Mouse (Mus musculus): ENCODE measurements around the gene Gstm2.
"Not testable (repeated sequence)": the region's sequence is repeated elsewhere in the genome, so short reads cannot be mapped to it uniquely, and the experiment has no call there.

Gene Gstm2

DNA sequence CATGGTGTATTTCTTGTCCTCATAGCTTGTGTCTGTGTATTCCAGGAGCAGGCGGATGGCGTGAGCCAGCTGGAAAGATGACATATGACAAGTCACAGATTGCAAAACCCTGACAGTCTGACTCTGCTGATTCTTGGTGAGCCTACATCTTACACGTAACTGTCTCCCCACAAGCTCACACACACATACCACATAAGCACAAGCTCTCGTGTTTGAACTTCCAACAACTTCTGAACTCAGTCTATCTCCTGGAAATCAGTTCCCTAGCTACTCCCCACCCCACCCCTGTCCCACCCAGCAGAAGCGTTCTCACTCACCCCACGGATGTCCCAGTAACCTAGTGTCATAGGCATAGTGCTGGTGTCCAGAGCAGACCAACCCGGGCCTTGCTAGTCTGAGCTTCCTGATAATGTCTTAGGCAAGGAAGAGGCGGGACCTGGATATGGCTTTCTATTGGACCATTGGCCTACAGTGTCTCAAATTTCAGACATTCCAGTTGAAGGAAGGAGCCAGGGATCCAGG is at the start of gene Gstm2:
Gene Gstm2, minus strand, starts transcription at position 413 of the 522 bp plus-strand sequence.
- DNase-seq: no peak

DNA sequence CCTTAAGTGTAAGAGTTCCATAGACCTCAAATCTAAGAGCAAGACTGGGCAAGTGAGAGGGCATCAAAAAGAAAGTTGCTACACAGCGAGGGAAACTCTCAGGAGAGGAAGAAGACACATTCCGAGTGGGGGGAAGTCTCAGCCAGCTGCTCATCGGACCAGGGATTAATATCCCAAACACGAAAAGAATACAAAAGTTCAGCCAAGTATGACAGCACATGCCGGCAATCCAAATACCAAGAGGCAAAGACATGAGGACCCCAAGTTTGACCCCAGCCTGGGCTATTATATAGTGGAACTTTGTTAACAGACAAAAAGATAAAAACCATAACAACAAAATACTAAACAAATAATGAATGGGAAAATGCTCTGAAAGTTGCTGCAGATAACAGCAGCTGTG is 46.9 kb upstream of the Gstm2 start:
- no peak for DNase-seq

DNA sequence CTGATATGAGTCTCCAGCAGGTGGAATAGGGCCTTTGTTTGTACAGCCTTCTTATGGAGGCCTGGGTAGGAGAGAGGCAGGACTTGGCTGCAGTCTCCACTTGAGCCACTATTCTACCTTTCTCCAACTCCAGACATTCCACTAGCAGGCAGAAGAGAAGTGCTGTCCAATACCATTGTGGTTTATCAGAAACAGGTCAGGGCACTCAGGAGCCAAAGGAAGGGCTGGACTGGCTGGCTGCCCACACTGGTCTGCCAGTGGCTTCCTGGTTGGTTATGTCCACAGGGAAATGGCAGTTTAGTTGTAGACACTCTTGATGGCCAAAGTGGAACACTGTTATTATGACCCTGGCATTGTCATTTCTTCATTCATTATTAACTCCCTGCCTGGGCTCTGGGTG is 45.9 kb upstream of the Gstm2 start:
- DNase-seq: no peak

DNA sequence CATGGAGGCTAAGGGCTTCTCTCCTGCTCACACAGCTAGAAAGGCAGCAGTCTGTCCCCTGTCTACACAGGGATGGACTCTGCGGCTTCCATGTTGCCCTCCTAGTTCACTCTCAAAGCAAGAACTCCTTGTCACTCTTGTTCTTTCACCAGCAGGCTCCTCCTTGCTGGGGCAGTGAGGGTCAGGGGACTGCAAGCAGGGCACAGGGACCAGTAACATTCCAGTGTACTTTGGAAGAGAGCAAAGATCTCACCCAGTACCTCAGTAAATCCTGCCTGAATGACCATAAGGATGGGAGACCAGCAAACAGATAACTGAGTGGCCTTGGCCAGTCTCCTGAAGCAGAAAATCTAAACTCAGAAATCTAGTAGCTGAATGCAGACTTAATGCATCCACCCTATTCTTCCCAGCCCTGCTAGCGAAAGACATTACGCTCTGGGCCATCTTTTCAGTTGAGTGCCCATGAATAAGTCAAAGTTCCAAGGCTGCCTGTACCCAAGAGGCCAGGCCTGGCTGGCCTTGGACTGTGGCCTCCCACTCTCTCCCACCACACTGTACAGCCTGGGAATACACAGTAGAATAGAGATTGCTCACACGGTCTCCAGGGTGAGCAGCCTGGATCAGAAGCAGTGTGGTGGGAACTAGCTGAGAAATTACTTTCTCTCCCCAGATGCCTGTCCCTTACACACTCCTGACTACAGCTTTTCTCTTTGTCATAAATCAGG is 42.5 kb upstream of the Gstm2 start:
- no peak for DNase-seq

DNA sequence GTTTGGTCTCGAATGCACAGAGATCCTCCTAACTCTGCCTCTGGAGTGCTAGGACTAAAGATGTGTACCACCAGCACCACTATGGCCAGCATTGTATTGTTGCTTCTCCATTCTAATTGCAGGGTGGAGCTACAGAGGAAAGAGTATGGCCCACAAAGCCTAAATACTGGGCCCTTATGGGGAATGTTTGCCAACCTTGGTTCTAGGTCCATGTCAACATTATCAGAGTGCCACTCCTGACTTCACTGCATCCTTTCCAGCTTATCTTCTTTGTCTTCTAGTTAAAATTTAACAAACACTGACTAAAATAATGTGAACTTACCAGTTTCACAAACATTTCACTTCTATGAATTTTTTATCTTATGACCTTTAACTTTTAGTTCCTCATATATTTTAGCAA is 40.3 kb upstream of the Gstm2 start:
- DNase-seq: no peak

DNA sequence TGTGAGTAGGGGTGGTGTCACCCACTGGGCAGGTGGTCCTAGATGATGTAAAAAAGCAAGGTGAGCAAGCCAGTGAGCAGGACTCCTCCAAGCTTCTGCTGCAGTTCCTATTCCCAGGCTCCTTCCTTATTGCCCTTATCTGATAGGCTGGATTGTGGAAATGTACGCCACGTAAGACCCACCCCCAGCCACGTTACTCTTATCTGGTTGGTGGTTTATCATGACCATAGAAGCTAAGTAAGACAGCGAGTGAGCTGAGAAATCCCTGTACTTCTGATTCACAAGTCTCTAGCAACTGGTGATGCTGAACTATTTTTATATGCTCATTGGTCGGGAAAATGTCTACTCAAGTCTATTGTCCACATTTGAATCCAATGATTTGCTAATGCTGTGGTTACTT is 39.8 kb upstream of the Gstm2 start:
- no peak for DNase-seq

DNA sequence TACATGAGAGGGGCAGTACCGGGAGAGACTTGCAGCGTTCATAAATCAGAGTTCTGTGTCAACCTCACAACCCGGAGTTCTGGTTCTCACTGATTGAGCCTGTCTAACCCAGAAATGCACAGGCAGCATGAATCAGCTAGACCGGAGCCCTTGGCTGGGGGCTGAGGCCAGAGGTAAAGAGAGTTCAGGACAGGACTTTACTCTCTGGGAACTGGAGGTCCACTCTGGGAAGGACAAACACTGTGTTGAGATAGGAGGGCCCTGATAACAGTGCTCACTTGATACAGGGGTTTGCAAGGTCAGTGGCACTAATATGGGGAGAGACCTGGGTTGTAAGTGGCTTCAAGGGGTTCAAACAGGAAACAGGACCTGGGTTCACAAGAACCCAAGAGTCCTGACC is 39.1 kb upstream of the Gstm2 start:
- no peak for DNase-seq

DNA sequence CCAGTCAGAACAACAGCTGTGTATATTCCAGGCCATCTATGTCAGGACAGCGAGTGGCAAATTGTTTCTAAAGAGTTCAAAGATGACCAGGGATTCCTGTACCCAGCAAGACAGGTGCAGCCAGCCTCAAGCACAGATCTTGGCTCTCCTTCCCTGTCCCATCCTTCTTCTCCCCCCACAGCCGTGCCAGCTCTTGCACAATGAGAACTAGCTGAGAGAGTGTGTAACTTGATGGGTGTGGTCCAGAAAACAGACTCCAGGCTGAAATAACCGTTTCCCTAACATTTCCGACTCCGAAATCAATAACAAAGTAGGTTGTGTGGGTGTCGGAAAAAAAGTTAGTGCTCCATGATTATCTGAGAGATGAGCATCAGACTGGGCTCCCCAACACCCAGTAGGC is 36.4 kb upstream of the Gstm2 start:
- DNase-seq: no peak

DNA sequence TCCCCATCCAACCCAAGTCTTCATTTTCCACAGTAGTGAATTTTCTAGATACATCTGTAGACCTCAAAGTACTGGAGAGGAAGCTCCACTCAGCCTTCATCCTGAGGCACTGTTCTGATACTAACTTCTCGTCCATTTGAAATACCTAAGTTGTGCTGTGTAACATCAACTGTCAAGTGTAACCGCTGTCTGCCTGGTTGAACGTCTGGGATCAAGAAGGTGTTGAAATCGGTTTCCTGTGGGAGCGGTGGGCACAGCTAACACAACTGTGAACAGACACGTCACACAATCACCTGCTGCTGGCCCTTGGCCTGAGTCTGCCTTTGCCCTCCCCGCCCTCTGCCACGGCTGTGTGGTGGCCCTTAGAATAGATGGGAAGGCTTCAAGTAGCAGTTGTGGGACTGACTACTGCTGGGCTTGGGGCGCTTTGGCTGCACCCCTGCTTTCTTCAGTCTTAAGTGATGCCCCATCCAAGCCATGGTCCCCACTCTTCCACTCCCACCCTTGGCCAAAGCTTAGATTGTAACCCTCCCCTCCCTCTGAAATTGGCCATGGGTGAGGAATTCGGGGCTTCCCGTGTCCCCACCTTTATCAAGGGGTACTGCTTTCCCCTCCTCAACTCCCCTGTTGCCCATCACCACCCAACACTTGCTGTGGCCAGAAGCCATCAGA is 34.2 kb upstream of the Gstm2 start:
- not testable (repeated sequence) for DNase-seq

DNA sequence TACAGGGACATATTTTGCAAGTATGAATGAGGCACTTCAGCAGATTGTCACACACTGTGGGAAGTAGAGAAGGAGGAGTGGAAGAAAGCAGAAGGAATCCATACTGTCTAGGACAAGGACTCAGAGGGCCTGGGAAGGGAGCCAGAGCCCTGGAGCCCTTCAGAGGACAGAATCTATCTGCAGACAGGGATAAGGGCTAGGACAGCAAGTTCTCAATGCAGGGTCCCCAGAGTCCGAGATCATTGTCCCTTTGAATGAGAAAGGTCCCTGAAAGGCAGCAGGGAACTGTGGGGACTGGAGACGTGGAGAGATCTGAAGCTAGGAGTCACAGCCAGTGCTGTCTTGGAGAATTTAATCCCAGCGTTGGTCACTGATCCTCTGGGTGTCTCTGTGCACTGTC is 33.0 kb upstream of the Gstm2 start:
- DNase-seq: not testable (repeated sequence)

DNA sequence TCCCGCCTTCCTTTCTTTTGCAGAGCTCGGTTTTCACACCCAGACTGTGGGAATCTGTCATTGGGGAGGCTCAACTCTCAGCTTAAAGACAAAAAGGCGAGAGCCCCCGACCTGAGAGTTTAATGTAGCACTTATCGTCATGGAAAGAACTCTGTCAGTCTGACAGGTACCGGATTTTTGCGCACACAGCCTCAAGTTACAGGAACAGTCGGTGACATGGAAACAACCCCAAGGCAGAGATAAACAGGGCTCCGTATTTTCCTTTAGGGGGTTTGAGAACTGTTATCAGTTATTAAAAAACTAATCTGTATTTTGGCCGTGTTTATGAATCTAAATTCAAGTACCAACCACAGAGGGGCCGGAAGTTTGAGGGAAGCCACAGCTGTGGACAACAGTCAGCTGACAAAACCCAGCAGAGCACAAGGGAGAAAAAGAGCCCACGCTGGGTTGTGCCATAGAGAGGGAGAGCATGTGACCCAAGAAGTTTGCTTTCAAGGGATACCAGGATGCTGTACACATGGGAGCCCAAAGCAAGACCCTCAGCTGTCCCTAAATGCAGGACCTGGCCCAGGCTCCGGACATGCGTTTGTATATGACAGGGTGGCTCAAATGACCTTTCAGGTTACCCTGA is 32.1 kb upstream of the Gstm2 start:
- no peak for DNase-seq

DNA sequence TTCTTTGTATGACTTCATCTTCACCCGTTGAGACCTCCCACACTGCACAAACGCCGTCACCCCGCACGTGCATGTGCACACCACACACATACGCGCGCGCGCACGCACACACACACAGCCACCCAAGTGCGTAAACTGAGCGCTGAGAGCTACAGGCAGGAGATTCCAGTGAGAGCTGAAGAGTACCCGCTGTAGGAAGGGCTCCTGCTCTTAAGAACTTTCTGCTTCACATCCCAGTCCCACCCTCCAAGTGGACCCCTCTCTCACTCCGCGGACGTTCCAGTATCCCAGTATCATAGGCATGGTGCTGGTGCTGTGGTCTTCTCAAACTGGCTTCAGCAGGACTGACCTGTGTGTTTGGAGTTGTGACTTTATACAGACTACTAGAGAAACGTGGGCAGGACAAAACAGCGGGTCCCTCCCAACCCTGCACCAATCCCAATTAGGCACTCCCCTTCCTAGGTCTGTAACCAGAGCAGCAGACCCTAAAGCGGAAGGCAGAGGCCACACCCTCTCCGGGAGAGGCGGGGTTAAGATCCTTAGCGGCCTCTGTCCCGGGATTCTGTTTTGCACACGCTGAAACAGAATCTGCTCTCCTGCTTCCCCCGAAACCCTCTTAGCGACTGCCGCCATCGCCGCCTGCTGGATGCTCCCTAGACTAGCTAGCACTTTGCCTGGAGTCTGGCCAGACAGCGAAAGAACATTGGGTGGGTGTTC is 31.4 kb upstream of the Gstm2 start, which contains the start of gene Gstm1:
Gene Gstm1, minus strand, starts transcription at position 501 of the 717 bp plus-strand sequence.
- DNase-seq: peak; percentile 82

DNA sequence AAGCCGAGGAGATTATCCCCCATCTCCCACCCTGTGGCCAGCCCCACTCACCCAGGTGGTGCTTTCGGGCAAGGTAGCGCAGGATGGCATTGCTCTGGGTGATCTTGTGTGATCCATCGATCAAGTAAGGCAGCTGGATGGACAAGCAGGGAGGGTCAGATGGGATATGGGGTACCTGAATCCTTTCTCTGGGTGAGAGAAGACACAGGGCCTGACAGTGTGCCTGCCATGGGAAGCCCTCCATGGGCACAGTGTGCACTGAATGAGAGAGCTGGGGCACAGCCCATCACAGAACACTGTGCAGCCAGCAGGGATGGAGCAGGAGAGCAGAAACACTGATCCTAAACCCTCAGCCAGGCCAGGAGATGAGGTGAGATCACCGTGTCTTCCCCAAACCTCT is 30.2 kb upstream of the Gstm2 start:
- DNase-seq: not testable (repeated sequence)

DNA sequence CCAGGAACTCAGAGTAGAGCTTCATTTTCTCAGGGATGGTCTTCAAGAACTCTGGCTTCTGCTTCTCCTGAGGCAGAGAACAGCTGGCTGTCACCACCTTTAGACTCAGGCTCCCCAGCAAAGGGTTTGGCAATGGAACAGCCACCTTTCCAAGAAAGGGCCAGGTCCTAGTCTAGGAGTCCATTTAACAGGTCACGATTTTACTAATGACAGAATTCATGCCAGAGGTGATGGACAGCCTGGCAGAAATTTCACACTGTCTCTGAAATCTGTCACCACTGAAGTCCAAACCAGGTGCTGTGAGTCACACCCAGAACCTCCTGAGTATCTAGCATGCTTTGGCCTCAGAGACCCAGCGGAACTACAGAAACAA is 28.7 kb upstream of the Gstm2 start:
- no peak for DNase-seq

DNA sequence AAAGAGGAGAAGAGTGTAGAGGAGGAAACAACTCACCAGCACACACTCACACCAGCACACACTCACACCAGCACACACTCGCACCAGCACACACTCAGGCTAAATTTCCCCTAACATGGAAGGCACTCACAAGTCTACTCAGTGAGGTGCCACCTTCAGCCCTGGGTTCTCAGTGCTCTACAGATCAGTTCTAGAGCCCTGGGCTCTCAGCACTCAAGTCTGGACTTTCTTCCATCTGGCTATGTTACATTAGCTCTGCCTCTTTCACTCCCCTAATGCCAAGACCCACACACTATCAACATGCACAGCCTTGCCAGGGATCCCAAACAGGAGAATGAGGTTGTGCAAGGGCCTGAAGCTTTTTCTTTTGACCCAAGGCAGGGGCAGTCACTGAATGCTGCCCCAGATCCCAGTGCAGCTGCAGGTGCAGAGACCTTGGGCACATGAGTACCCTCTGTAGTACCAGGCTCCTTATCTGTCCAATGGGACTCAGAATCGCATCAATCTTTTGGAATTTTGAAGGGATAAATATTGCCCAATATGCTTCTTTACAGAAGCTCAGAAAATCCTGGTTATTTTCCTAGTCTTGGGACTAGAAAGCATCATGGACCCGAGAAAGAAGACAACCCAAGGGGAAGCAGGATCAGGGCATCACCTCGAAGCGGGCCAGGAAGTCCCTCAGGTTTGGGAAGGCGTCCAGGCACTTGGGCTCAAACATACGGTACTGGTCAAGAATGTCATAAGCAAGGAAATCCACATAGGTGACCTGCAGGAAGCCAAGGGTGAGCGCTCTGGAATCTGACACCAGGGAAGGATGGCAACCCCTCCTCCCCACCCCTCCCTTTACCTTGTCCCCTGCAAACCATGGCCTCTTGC is 28.1 kb upstream of the Gstm2 start:
- no peak for DNase-seq

DNA sequence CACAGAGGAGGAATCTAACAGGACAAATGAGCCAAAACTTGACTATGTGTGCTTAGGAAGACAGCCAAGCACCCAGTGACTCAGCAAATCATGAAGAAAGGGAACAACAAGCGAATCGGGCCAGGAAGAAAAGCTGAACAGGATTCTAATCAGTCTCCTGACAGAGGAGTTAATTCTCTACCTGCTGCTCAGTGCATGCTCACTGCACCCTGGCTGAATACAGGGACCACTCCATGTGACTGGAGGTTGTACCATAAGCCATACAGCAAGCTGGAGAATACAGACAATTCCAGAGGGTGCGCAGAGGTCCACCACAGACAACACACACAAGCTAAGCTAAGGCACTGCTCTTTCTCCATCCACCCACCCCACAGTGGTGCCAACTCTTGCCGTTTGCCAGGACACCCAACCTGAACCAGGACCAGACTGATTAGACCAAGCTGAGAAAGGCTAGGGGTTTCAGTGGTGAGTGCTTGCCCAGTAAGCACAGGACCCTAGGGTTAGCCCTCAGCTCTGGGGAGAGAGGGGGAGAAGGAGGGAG is 27.1 kb upstream of the Gstm2 start:
- DNase-seq: no peak

DNA sequence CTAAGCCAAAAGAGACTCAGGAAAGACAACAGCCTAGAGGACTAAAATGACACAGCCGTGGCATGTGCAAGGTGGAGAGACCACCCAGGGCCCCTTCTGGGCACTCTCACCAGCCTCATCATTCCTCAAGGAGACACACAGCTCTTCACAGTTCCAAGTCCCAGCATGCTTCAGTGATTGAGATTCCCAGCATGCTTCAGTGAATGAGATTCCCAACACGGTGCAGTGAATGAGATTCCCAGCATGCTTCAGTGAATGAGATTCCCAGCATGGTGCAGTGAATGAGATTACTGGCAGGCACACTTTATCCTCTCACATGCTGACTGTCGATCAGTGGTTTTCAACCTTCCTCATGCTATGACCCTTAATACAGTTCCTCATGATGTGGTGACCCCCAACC is 25.3 kb upstream of the Gstm2 start:
- no peak for DNase-seq

DNA sequence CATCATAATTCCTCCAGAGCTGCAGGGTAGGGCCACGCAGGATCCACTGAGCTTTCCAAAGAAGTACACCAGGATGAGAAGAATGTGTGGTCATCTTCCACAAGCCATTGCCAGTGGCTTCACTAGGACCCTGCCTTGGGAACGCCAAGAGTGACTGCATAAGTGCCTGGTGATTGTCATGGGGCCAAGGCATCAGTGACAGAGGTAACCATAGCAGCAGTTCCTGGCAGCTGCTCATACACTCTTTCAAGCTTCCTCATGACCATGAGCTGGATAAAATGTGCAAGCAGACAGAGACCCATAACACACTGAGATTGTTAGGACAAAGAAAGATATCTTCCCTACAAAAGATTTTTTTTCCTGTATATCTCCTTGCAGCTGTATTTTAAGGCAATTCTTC is 24.0 kb upstream of the Gstm2 start:
- DNase-seq: no peak

DNA sequence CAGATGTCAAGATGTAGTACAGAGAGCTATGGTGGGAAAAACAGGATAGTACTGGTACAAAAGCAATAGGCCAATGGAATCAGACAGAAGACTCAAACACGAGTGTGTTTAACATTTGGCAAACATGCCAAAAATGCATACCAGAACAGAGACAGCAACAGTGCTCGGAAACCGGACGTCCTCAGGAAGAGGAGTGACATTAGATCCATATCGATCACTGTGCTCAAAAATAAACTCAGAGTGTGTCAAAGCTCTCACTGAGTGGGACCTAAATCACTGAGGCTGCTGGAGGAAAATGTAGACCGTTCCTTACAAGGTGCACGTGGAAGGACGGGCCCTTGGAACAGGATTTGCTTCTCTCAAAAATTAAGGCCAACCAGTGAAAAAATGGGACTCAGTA is 15.8 kb upstream of the Gstm2 start:
- no peak for DNase-seq

DNA sequence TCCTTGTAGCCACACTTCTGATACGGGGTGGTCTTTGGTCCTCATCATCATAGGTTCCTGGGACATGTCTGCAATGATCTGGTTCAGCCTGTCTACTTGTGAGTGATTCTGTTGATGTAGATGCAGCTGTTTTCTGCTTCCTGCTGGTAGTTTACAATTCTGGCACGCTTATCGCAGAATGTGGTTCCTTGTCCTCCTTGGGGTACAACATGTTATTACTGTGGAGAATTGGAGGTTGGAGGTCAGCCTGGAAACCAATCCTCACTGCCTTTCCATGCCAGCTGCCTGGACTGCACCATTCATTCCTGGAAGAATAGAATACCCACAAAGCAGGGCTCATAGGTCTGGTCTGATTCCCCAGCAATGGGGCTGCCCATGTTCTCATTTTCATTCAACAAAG is 13.2 kb upstream of the Gstm2 start:
- no peak for DNase-seq

DNA sequence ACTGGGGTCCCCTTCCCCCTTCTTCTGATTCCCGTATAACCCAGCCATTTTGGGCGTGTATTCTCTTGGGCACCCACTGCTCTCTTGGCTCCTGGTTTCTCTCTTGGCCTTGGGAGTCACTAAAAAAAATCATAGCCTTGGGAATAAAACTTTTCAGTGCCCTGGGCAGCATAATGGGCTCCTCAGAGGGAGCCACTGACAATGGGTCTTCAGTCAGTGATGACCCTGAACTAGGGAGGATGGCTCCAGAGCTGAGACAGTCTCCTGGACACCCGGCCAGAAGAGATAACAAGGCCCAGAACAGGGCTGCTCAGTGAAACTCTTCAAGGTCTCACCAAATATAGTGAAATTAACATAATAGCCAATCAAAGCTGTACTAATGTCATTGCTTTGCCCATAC is 12.3 kb upstream of the Gstm2 start:
- no peak for DNase-seq

DNA sequence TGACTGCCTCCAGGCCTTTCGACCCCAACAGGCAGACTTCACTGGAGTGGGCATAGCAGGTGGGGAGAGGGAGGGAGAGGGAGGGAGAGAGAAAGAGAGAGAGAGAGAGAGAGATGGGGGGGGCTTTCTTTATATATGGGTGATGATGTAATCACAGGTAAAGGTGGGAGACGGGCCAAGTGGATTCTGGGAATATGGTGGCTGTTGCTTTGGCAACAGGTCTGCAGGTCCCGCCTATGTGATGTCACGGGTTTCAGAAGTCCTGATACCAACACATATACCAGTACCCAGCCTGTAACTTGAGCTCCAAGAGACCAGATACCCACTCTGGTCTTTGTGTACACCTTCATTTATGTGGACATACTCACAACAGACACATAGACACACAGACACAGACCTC is 10.3 kb upstream of the Gstm2 start:
- DNase-seq: no peak

All from thymus, postnatal 25 days (tissue).